Mouse (Mus musculus) WW6 (cell line): ENCODE results near the gene Iqgap3.

Experiments
- DNase-seq: peaks from one replicate; pipeline ENCODE4 v3.0.0-alpha.2; 2013; ENCODE audit warnings: low read depth, low spot score

Iqgap3 gene

GRCm38 (mm10) chr3:88094126-88094525 is 12.4 kb downstream of the Iqgap3 start:
- no peak for DNase-seq

- DNase-seq = no peak
These were observed 15.9 kb downstream of the Iqgap3 start for GRCm38 (mm10) chr3:88097666-88098065.

GRCm38 (mm10) chr3:88100251-88100650 is 18.5 kb downstream of the Iqgap3 start:
- no peak for DNase-seq

GRCm38 (mm10) chr3:88101736-88102135 is 20.0 kb downstream of the Iqgap3 start:
- DNase-seq = no peak

GRCm38 (mm10) chr3:88102196-88102595 is 20.4 kb downstream of the Iqgap3 start:
- no peak for DNase-seq

- no peak for DNase-seq
These were observed 20.8 kb downstream of the Iqgap3 start for GRCm38 (mm10) chr3:88102611-88103010.

GRCm38 (mm10) chr3:88106126-88106525 is 24.4 kb downstream of the Iqgap3 start:
- DNase-seq = no peak

- no peak for DNase-seq
These were observed 27.4 kb downstream of the Iqgap3 start for GRCm38 (mm10) chr3:88109126-88109525.

GRCm38 (mm10) chr3:88114396-88114795 is 32.6 kb downstream of the Iqgap3 start:
- no peak for DNase-seq

- DNase-seq = no peak
These were observed 38.4 kb downstream of the Iqgap3 start for GRCm38 (mm10) chr3:88120117-88120651.

- no peak for DNase-seq
These were observed 39.7 kb downstream of the Iqgap3 start for GRCm38 (mm10) chr3:88121164-88122131.

- DNase-seq = no peak
These were observed 43.4 kb downstream of the Iqgap3 start for GRCm38 (mm10) chr3:88125195-88125594.

- DNase-seq = no peak
These were observed 44.4 kb downstream of the Iqgap3 start for GRCm38 (mm10) chr3:88126181-88126580.

- DNase-seq = no peak
These were observed 45.9 kb downstream of the Iqgap3 start for GRCm38 (mm10) chr3:88127636-88128035.

GRCm38 (mm10) chr3:88128056-88128455 is 46.3 kb downstream of the Iqgap3 start:
- no peak for DNase-seq

GRCm38 (mm10) chr3:88129006-88129405 is 47.2 kb downstream of the Iqgap3 start:
- DNase-seq = no peak

GRCm38 (mm10) chr3:88131071-88131470 is 49.3 kb downstream of the Iqgap3 start:
- no peak for DNase-seq

- DNase-seq = no peak
These were observed 50.7 kb downstream of the Iqgap3 start for GRCm38 (mm10) chr3:88132492-88132891.

GRCm38 (mm10) chr3:88133187-88133771 is 51.5 kb downstream of the Iqgap3 start:
- DNase-seq = no peak

- DNase-seq = no peak
These were observed 54.6 kb downstream of the Iqgap3 start for GRCm38 (mm10) chr3:88136346-88136745.

- no peak for DNase-seq
These were observed 55.2 kb downstream of the Iqgap3 start for GRCm38 (mm10) chr3:88136945-88137494.

- DNase-seq = no peak
These were observed 56.0 kb downstream of the Iqgap3 start for GRCm38 (mm10) chr3:88137821-88138220.
